In the genomic region with DNA sequence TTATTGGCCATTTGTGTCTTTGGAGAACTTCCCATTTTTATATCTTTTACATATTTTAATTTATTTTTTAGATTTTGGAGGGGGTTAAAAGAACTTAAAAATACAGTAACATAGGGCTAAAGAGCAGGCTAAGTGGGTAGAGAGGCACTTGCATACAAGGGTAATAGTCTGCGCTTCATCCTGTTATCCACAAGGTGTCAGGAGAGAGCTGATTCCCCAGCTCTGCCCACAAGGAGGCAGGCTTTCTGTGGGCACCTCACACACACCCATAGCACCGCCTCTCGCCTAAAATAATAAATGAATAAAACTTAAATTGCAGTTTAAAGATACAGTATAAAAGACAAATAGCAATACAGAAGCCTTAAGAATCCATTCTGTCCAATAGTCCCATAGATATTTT, we compare ENCODE assay signal across 10 mouse cellular contexts. TPM values are rescaled to one million over a fixed set of nuclear protein-coding genes. Genes with fewer than 3 reads are reported as not detected.
A peak's percentile ranks its signal among the peaks of the same experiment; 100 is the strongest.
DNase-seq lines count a peak whose midpoint lies in the region; ATAC-seq and TF ChIP-seq lines count a peak whose summit lies in the region.
"Had no signal": no experiment of that assay in that cellular context is flagged by ENCODE, and none has a peak within 500 bp of the region (broad histone marks: within the 10 kb centered on the region; RNA-seq: fewer than 3 reads in every experiment).

No protein-coding gene starts in this region.

- TF ChIP-seq CTCF in small intestine, adult 2 months (IDR thresholded peaks at IDR 0.05; ENCODE audit: extremely low read depth, insufficient read length, insufficient replicate concordance, low read depth, low read length): peak; percentile 95; the same call in 1 of the 2 replicates

- H3K27ac ChIP-seq in neural tube, embryonic 15.5 days (replicated peaks): no peak overlapping the region
- H3K27ac ChIP-seq in small intestine, adult 2 months (ENCODE audit: insufficient read depth, low read depth, low read length): no peak overlapping the region
- H3K27ac ChIP-seq: embryonic facial prominence, embryonic 12.5 days had no signal

- H3K36me3 ChIP-seq in neural tube, embryonic 15.5 days: no peaks in the 10 kb centered on the region
- H3K36me3 ChIP-seq in small intestine, adult 2 months (ENCODE audit: control insufficient read depth, insufficient read depth, low read length): no peaks in the 10 kb centered on the region
- H3K36me3 ChIP-seq: embryonic facial prominence, embryonic 12.5 days had no signal

- ATAC-seq in frontal cortex, adult (ENCODE audit: low TSS enrichment): peak; percentile 83
- ATAC-seq in neural tube, embryonic 15.5 days (ENCODE audit: low FRiP score): no peak

- H3K9ac ChIP-seq in neural tube, embryonic 15.5 days (replicated peaks): no peak overlapping the region
- H3K9ac ChIP-seq: embryonic facial prominence, embryonic 12.5 days had no signal

- H3K9me3 ChIP-seq in neural tube, embryonic 15.5 days (replicated peaks): no peaks in the 10 kb centered on the region
- H3K9me3 ChIP-seq: embryonic facial prominence, embryonic 12.5 days had no signal

- WGBS in neural tube, embryonic 15.5 days: 41% methylated on average over 3 of the region's 3 CpGs
- WGBS in small intestine, adult 2 months: 10% methylated on average over 3 of the region's 3 CpGs

- no peaks in the 10 kb centered on the region for H3K4me1 ChIP-seq in neural tube, embryonic 15.5 days
- no peaks in the 10 kb centered on the region for H3K4me1 ChIP-seq in small intestine, adult 2 months (ENCODE audit: control insufficient read depth, insufficient read depth, insufficient read length, low read length)
- H3K4me1 ChIP-seq: embryonic facial prominence, embryonic 12.5 days had no signal

- intact Hi-C loops in gastrocnemius, postnatal 14 days (cut with DNase I; ENCODE audit: low total_unique reads): no loop called here

- H3K4me2 ChIP-seq in neural tube, embryonic 15.5 days: no peak overlapping the region
- H3K4me2 ChIP-seq: embryonic facial prominence, embryonic 12.5 days had no signal

- no peak for DNase-seq in frontal cortex, postnatal 25 days (ENCODE audit: low spot score in 2 of 2)
- peak; percentile 22 for DNase-seq in neural tube, embryonic 10.5 days (ENCODE audit: extremely low spot score, low spot score)
- peak; percentile 2 for DNase-seq in c-Kit-negative CD71-positive TER-119-positive erythroid progenitor cells, embryonic 14.5 days (ENCODE audit: low read depth, low spot score)
- DNase-seq in layer of hippocampus, postnatal 14 days (ENCODE audit: low spot score in 2 of 2): peak; percentile 6 to 31
- no peak for DNase-seq in gastrocnemius, postnatal 14 days

- TF ChIP-seq POLR2A in small intestine, adult 2 months (IDR thresholded peaks at IDR 0.05; ENCODE audit: low read depth, low read length): no peak

- H3K27me3 ChIP-seq in neural tube, embryonic 15.5 days (replicated peaks): no peaks in the 10 kb centered on the region
- no peaks in the 10 kb centered on the region for H3K27me3 ChIP-seq in small intestine, adult 2 months (ENCODE audit: control insufficient read depth, insufficient read depth, low read length)
- H3K27me3 ChIP-seq: embryonic facial prominence, embryonic 12.5 days had no signal

- no peak overlapping the region for H3K4me3 ChIP-seq in neural tube, embryonic 15.5 days (replicated peaks)
- H3K4me3 ChIP-seq in small intestine, adult 2 months (ENCODE audit: low read depth, low read length): no peak overlapping the region
- H3K4me3 ChIP-seq: embryonic facial prominence, embryonic 12.5 days had no signal

RNA-seq across cellular contexts. Expression of a gene that starts 17.5 kb away (rescaled TPM):
- not detected in 2 replicates for polyA plus RNA-seq in neural tube, embryonic 15.5 days (2015; fragmentation: Nextera tagmentation; extraction: Ambion mirVana)
- under 1 TPM in 1 of 2 experiments, not detected in 1; 0.67 TPM for total RNA-seq in layer of hippocampus, postnatal 14 days (2021)
- not detected in 2 replicates for polyA plus RNA-seq in small intestine, adult 2 months (2012; rRNA removed)
- not detected for total RNA-seq in gastrocnemius, postnatal 14 days (2021)
- polyA plus RNA-seq: embryonic facial prominence, embryonic 12.5 days; lung, embryonic 16.5 days had no signal

RNA-seq across cellular contexts. Expression of a gene that starts 29.6 kb away (rescaled TPM):
- polyA plus RNA-seq in neural tube, embryonic 15.5 days (2015; fragmentation: Nextera tagmentation; extraction: Ambion mirVana): not detected in 2 replicates
- not detected for total RNA-seq in layer of hippocampus, postnatal 14 days (2021)
- not detected in 2 replicates for polyA plus RNA-seq in small intestine, adult 2 months (2012; rRNA removed)
- total RNA-seq in gastrocnemius, postnatal 14 days (2021): not detected
- polyA plus RNA-seq: embryonic facial prominence, embryonic 12.5 days; lung, embryonic 16.5 days had no signal

RNA-seq across cellular contexts. Expression of a gene that starts 32.1 kb away (rescaled TPM):
- polyA plus RNA-seq in neural tube, embryonic 15.5 days (2015; fragmentation: Nextera tagmentation; extraction: Ambion mirVana): not detected in 2 replicates
- total RNA-seq in layer of hippocampus, postnatal 14 days (2021): not detected
- polyA plus RNA-seq in small intestine, adult 2 months (2012; rRNA removed): not detected in 2 replicates
- total RNA-seq in gastrocnemius, postnatal 14 days (2021): not detected
- polyA plus RNA-seq: embryonic facial prominence, embryonic 12.5 days; lung, embryonic 16.5 days had no signal

RNA-seq across cellular contexts. Expression of a gene that starts 39.0 kb away (rescaled TPM):
- not detected in 2 replicates for polyA plus RNA-seq in neural tube, embryonic 15.5 days (2015; fragmentation: Nextera tagmentation; extraction: Ambion mirVana)
- not detected for total RNA-seq in layer of hippocampus, postnatal 14 days (2021)
- not detected in 2 replicates for polyA plus RNA-seq in small intestine, adult 2 months (2012; rRNA removed)
- not detected for total RNA-seq in gastrocnemius, postnatal 14 days (2021)
- polyA plus RNA-seq: embryonic facial prominence, embryonic 12.5 days; lung, embryonic 16.5 days had no signal

RNA-seq across cellular contexts. Expression of a gene that starts 55.1 kb away (rescaled TPM):
- polyA plus RNA-seq in neural tube, embryonic 15.5 days (2015; fragmentation: Nextera tagmentation; extraction: Ambion mirVana): 0.86 and 3.6 TPM in 2 replicates
- 1 to 10 TPM; 3.2 to 5.1 TPM for total RNA-seq in layer of hippocampus, postnatal 14 days (2021)
- 13.5 and 19.5 TPM in 2 replicates for polyA plus RNA-seq in small intestine, adult 2 months (2012; rRNA removed)
- 10 to 100 TPM; 64.1 to 76.2 TPM for total RNA-seq in gastrocnemius, postnatal 14 days (2021)

Comparison
In these comparisons a context has a peak if more than half of its experiments do, and no peak if none do; other contexts are left out.
1. DNase-seq: peak in neural tube, embryonic 10.5 days (single experiment), c-Kit-negative CD71-positive TER-119-positive erythroid progenitor cells, embryonic 14.5 days (single experiment) and layer of hippocampus, postnatal 14 days (2 of 2); none in frontal cortex, postnatal 25 days (0 of 2) and gastrocnemius, postnatal 14 days (single experiment).